Mouse (Mus musculus) intestine, embryonic 15.5 days (tissue): Measurements from ENCODE around the gene Osbpl3. TPM values are rescaled to one million over a fixed set of nuclear protein-coding genes. Genes with fewer than 3 reads are reported as not detected.

Experiments used
- ATAC-seq: fragments of 200-750 bp; cut with Nextera tagmentation; 2 replicates; pipeline ENCODE4 v1.8.0; 2017; ENCODE audit warnings: moderate TSS enrichment, moderate library complexity
- H3K27ac ChIP-seq: fragments of 300-500 bp; sonication (generic); 2 replicates; pipeline ENCODE4 v1.5.1; 2015; ENCODE audit warnings: mild to moderate bottlenecking, inconsistent platforms
- H3K27me3 ChIP-seq: fragments of 300-500 bp; sonication (generic); replicated peaks from 2 replicates; pipeline ENCODE4 v1.6.1; 2015; ENCODE audit warnings: inconsistent platforms
- H3K36me3 ChIP-seq: fragments of 300-500 bp; sonication (generic); 2 replicates; pipeline ENCODE4 v1.6.1; 2015; ENCODE audit warnings: inconsistent platforms
- H3K4me1 ChIP-seq: fragments of 300-500 bp; sonication (generic); replicated peaks from 2 replicates; pipeline ENCODE4 v1.6.1; 2015; ENCODE audit warnings: inconsistent platforms
- H3K4me2 ChIP-seq: fragments of 300-500 bp; sonication (generic); replicated peaks from 2 replicates; pipeline ENCODE4 v1.6.1; 2015; ENCODE audit warnings: mild to moderate bottlenecking, inconsistent platforms
- H3K4me3 ChIP-seq: fragments of 300-500 bp; sonication (generic); replicated peaks from 2 replicates; pipeline ENCODE4 v1.5.1; 2015; ENCODE audit warnings: inconsistent platforms
- H3K9ac ChIP-seq: fragments of 300-500 bp; sonication (generic); 2 replicates; pipeline ENCODE4 v1.6.1; 2015; ENCODE audit warnings: inconsistent platforms
- H3K9me3 ChIP-seq: fragments of 300-500 bp; sonication (generic); 2 replicates; pipeline ENCODE4 v1.6.1; 2016; ENCODE audit warnings: inconsistent platforms
- WGBS: fragments of 180-500 bp; shearing (Covaris S2); methylation state at CpG from one replicate; pipeline ENCODE4 v1.1.7; 2015; 5-methylcytosine and 5-hydroxymethylcytosine counted together
- polyA plus RNA-seq: library from polyadenylated mRNA; unstranded; fragments of >200 nt; fragmentation: Nextera tagmentation; extraction: Ambion mirVana; gene quantifications from 2 replicates; pipeline ENCODE4 v1.2.1, GENCODE M21; 2015

The Osbpl3 gene
- polyA plus RNA-seq, 1 experiment from 2014 or later, result 7.4 TPM

DNA sequence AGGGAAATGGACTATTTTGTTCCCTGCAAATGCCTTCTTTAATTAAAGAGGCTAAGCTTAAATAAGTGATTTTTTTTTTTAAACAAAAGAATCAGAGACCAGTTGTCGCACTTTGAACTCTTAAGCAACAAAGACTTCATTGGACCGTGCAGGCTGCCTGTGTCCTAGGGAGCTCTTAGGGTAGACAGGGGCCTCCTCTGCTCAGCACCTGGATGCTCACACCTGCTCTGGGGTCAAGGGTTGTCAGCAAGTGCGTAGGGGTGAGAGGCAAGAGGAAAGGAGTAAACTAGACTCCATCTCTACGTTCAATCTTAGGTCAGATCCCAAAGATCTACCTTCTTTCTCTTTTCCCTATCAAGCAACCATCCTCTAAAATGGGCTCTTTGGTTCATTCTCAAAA lies 37.0 kb downstream of the Osbpl3 start:
- Histone ChIP-seq H3K4me2 (no peak overlapping the region), H3K4me1 (0 out of 2 replicates have a peak, but pooled peaks cover 7% of the 10 kb centered on the region), H3K4me3 (no peak overlapping the region), H3K27me3 (no peaks in the 10 kb centered on the region), H3K36me3 (no peaks in the 10 kb centered on the region), H3K9ac (no peak overlapping the region), H3K9me3 (no peaks in the 10 kb centered on the region), H3K27ac (no peak overlapping the region)
- ATAC-seq, result peak; percentile 95
- 72% methylated on average over 4 of the region's 4 CpGs for WGBS

DNA sequence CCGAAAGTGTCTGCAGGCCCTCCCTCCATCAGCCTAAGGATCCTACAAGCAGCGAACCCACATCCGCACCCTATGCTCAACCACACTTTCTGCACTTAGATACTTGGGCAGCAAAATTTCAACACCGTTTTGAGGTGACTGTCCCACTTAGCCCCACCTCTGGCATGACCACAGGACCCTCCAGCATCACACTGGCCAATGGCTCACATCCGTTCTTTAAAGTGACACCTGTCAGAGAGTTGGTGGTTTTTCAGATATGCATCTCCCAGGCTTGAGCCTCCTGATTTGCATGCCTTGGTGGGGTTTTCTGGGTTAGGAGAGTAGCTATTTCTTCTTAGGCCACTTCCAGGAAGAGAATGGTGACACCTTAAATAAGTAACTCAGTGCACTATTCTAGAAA lies 39.1 kb downstream of the Osbpl3 start:
- Histone ChIP-seq H3K9ac (no peak overlapping the region), H3K27me3 (no peaks in the 10 kb centered on the region), H3K4me1 (peaks cover 13% of the 10 kb centered on the region; the same call in 1 of the 2 replicates), H3K4me3 (no peak overlapping the region), H3K4me2 (no peak overlapping the region), H3K27ac (no peak overlapping the region), H3K9me3 (no peaks in the 10 kb centered on the region), H3K36me3 (no peaks in the 10 kb centered on the region)
- ATAC-seq, result no peak
- WGBS, result 93% methylated on average over 5 of the region's 5 CpGs

DNA sequence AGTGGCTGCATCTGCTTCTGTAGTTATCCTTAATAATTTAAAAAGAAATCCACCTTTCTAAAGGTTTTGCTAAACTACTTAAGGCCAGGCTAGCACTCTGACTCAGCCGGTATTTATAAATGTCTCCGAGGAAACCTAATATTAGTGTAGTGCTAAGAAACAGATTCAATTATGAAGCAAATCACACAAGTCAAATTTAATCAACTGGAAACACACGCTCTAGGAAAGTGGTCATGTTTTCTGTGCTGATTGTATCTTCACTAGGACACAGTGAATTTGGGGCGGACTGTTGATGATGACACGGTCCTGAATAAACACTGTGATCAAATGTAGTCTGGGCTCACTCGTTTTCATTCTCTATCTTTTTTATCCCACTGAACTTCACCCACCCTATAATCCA lies 40.6 kb downstream of the Osbpl3 start:
- ATAC-seq, result no peak
- H3K4me1 ChIP-seq, result peaks cover 13% of the 10 kb centered on the region; the same call in 1 of the 2 replicates
- H3K4me3 ChIP-seq, result no peak overlapping the region
- WGBS, result 67% methylated on average over 6 of the region's 6 CpGs
- no peak overlapping the region for H3K9ac ChIP-seq
- no peaks in the 10 kb centered on the region for H3K9me3 ChIP-seq
- no peak overlapping the region for H3K4me2 ChIP-seq
- H3K27me3 ChIP-seq, result no peaks in the 10 kb centered on the region
- H3K27ac ChIP-seq, result no peak overlapping the region
- H3K36me3 ChIP-seq, result no peaks in the 10 kb centered on the region

DNA sequence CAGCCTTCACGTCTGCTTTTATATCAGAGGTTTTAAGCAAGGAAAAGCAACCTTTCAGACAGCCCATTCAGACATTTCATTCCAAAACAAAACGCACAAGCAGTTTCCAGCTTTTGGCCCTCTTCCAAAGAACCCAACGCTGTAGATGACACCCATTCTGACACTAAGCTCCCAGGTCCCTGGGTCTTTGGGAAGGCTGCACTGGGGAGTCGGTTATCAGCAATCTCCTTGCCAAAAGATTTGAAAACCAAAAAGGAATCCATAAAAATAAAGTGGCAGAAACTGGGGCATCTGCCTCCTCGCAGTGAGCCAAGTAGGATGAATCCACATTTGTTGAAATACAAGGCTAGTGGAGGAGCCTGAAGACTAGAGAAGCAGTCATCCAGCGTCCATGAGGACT lies 41.5 kb downstream of the Osbpl3 start:
- Histone ChIP-seq H3K36me3 (no peaks in the 10 kb centered on the region), H3K4me1 (peaks cover 13% of the 10 kb centered on the region; the same call in 1 of the 2 replicates), H3K27ac (no peak overlapping the region), H3K9me3 (no peaks in the 10 kb centered on the region), H3K27me3 (no peaks in the 10 kb centered on the region), H3K4me2 (no peak overlapping the region), H3K9ac (no peak overlapping the region), H3K4me3 (no peak overlapping the region)
- 55% methylated on average over 6 of the region's 6 CpGs for WGBS
- no peak for ATAC-seq

DNA sequence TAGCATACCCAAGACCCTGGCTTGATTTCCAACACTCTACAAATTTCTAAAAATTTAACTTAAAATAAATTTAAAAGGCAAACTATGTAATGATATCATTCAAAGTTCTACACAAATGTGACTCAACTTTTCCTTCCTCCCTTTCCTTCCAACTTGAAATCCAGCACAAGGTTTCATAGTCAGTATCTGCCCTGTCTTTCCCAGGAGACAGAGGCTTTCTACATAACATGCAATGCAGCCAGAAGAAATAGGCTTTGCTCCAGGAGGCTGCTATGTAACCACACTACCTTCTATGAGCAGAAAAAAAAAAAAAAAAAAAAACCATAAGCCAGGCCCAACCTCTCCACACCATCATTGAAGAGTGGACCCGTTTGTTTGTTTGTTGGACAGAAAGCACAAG lies 42.6 kb downstream of the Osbpl3 start:
- H3K9ac ChIP-seq, result no peak overlapping the region
- ATAC-seq, result no peak
- peaks cover 13% of the 10 kb centered on the region; the same call in 1 of the 2 replicates for H3K4me1 ChIP-seq
- H3K4me3 ChIP-seq, result no peak overlapping the region
- 94% methylated on average over 1 of the region's 1 CpGs for WGBS
- H3K9me3 ChIP-seq, result no peaks in the 10 kb centered on the region
- H3K36me3 ChIP-seq, result no peaks in the 10 kb centered on the region
- no peak overlapping the region for H3K4me2 ChIP-seq
- no peak overlapping the region for H3K27ac ChIP-seq
- H3K27me3 ChIP-seq, result no peaks in the 10 kb centered on the region

DNA sequence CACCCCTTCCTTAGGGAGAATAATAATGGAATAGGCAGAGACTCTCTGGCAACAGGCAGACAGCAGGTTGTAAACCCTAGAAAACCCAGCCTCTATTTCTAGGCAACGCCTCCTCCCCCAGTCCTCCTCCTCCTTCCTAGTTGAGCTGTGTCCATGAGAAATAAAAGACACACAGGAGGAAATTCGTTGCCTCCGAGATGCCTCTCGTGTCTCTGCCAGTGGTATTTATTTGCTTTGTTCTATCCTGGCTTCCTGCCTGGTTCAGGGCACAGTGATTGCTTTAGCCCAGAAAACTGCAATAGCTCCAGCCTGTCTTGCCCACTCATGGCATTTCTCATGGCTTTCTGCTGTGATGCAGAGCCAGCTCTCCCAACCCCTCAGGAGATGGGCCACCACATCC lies 43.8 kb downstream of the Osbpl3 start:
- Histone ChIP-seq H3K27ac (no peak overlapping the region), H3K27me3 (no peaks in the 10 kb centered on the region), H3K36me3 (no peaks in the 10 kb centered on the region), H3K9me3 (no peaks in the 10 kb centered on the region), H3K4me1 (peaks cover 13% of the 10 kb centered on the region; the same call in 1 of the 2 replicates), H3K9ac (no peak overlapping the region), H3K4me2 (no peak overlapping the region), H3K4me3 (no peak overlapping the region)
- 17% methylated on average over 4 of the region's 4 CpGs for WGBS
- ATAC-seq, result 0 out of 2 replicates have a peak, but pooled peaks have one; percentile 28

DNA sequence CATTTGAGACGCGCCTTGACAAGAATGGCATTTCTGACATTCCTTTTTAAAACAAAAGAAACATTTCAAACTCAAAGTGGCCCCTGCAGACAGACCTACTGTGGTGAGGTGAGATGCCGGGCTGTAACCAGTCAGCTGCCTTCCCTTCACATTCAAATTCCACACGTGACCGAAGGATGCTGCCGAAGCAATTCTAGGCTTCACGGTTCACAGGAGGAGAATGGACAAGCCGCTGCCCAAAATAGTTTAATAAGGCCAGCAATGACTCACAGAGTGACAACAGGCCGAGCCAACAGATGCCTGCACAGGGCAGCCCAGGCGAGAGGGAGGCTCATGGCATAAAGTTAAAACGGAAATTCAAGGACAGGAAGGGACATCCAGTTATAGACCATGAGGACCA lies 51.3 kb downstream of the Osbpl3 start:
- H3K27ac ChIP-seq, result no peak overlapping the region
- H3K4me3 ChIP-seq, result no peak overlapping the region
- H3K9ac ChIP-seq, result no peak overlapping the region
- no peaks in the 10 kb centered on the region for H3K4me1 ChIP-seq
- H3K4me2 ChIP-seq, result no peak overlapping the region
- no peaks in the 10 kb centered on the region for H3K36me3 ChIP-seq
- H3K9me3 ChIP-seq, result no peaks in the 10 kb centered on the region
- ATAC-seq, result no peak
- WGBS, result 84% methylated on average over 11 of the region's 11 CpGs
- no peaks in the 10 kb centered on the region for H3K27me3 ChIP-seq

DNA sequence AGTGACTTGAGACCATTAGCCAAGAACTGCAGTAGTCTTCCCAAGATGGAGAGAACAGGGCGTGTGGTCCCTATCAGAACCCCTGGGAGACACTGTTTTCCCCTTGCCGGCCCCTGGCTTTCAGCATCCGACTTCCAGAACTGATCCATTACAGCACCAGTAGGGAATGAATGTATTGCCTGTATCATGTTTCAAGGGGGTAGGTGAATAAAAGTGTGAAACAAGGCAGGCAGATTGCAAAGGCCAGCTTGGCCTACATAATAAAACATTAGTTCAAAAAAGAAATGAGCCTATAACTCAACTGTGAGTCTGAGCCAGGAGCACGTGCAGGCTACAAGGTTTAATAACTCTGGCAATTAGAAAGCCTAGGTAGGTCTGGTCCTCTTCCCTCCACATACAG lies 52.5 kb downstream of the Osbpl3 start:
- Histone ChIP-seq H3K9me3 (no peaks in the 10 kb centered on the region), H3K4me3 (no peak overlapping the region), H3K27me3 (no peaks in the 10 kb centered on the region), H3K4me1 (no peaks in the 10 kb centered on the region), H3K4me2 (no peak overlapping the region), H3K36me3 (no peaks in the 10 kb centered on the region), H3K27ac (no peak overlapping the region), H3K9ac (no peak overlapping the region)
- ATAC-seq, result no peak
- 57% methylated on average over 4 of the region's 4 CpGs for WGBS

DNA sequence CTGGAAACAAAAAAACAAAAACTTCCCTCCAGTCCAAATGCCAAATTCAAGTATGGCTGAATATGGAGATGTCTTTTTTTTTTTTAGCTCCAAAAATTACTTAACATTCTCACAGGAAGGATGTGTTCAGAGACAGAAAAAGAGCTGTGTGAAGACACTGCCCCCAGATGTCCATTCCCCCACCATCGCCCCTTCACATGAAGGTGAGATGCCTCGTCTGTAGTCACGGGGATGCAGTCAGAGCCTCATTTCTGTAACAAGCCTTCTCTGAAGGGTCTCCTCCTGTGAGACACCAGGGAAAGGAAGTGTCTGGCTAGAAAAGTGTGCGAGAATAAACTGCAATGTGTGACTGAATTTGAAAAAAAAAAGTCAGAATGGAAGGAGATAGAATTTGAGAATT lies 53.1 kb downstream of the Osbpl3 start:
- Histone ChIP-seq H3K9ac (no peak overlapping the region), H3K4me3 (no peak overlapping the region), H3K27ac (no peak overlapping the region), H3K27me3 (no peaks in the 10 kb centered on the region), H3K9me3 (no peaks in the 10 kb centered on the region), H3K4me2 (no peak overlapping the region), H3K36me3 (no peaks in the 10 kb centered on the region), H3K4me1 (no peaks in the 10 kb centered on the region)
- no peak for ATAC-seq
- WGBS, result 84% methylated on average over 4 of the region's 4 CpGs

DNA sequence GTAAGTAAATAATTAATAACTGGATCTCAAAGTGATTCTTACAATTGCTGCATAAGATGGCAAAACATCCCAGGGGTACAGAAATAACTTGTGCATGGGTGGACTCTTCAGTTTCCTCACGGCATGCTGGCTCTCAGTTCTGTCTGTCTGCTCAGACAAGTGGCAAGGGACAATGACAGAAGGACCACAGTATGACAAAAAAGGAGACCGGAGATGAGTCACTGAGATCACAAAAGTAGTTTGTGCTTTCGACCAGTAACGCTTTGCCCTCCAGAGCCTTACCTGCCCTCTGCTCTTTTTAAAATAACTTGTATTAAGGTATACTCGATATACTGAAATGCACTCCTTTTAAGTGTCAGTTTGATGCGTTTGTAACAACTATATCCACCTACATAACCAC lies 55.8 kb downstream of the Osbpl3 start:
- no peak overlapping the region for H3K27ac ChIP-seq
- H3K4me1 ChIP-seq, result no peaks in the 10 kb centered on the region
- H3K9me3 ChIP-seq, result no peaks in the 10 kb centered on the region
- H3K4me2 ChIP-seq, result no peak overlapping the region
- H3K27me3 ChIP-seq, result no peaks in the 10 kb centered on the region
- WGBS, result 87% methylated on average over 6 of the region's 6 CpGs
- ATAC-seq, result no peak
- no peak overlapping the region for H3K4me3 ChIP-seq
- H3K36me3 ChIP-seq, result no peaks in the 10 kb centered on the region
- H3K9ac ChIP-seq, result no peak overlapping the region

DNA sequence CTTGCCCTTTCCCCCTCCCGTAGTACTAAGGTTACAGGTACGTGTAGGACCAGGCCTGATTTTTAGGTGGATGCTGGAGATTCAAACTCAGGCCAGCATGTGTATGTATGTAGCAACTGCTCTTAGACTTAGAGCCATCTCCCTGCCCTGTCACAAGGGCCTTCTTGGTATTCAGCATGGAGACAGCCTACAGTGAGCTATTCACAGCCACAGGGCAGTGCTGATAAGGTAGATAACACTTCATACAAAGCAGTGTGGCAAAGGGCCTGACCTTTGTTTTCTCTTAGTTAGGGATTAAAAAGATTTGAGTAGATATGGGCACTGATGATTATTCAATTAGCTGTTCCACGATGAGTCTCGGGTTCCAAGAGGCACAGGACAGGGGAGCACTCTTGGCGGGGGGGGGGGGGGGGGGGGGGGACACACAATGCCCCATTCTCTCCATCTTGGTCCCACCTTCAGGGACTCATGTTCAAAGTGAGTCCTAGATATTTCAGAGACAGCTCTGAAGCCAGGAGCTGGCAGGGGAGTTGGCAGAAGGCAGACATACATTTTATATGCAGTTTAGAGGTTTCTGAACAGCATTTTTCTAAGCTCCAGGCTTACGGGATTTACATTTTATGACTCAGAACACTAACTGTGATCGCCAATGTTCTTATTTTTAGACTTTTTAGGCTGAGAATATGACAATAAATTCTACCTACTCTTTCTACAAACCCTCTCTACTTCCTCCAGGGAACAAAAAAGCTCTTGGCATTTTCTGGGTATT lies 56.4 kb downstream of the Osbpl3 start:
- peak; percentile 61; the same call in 1 of the 2 replicates for ATAC-seq
- Histone ChIP-seq H3K27ac (no peak overlapping the region), H3K9ac (no peak overlapping the region), H3K4me2 (no peak overlapping the region), H3K27me3 (no peaks in the 10 kb centered on the region), H3K4me1 (no peaks in the 10 kb centered on the region), H3K4me3 (no peak overlapping the region), H3K36me3 (no peaks in the 10 kb centered on the region), H3K9me3 (no peaks in the 10 kb centered on the region)
- 52% methylated on average over 6 of the region's 7 CpGs for WGBS

DNA sequence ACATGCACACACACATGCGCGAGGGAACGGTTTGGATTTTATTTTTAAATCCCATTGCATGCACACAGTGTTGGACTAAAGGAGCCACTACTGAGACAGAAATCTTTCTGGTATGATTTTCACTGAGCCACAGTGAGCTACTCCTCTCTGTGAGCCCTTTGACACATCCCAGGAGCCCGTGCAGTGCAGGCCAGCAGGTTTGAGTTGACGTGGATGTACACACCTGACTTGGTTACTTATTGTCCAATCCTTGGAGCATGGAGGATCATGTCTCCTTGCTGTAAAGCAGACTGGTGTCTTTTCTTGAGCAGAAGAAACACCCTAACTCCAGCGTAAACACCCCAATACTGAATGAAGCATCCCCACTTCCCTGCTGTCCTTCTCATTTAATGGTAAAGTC lies 57.7 kb downstream of the Osbpl3 start:
- Histone ChIP-seq H3K9ac (no peak overlapping the region), H3K4me1 (no peaks in the 10 kb centered on the region), H3K27ac (no peak overlapping the region), H3K4me3 (no peak overlapping the region), H3K4me2 (no peak overlapping the region), H3K36me3 (no peaks in the 10 kb centered on the region), H3K9me3 (no peaks in the 10 kb centered on the region), H3K27me3 (no peaks in the 10 kb centered on the region)
- ATAC-seq, result no peak
- WGBS, result 74% methylated on average over 6 of the region's 6 CpGs

DNA sequence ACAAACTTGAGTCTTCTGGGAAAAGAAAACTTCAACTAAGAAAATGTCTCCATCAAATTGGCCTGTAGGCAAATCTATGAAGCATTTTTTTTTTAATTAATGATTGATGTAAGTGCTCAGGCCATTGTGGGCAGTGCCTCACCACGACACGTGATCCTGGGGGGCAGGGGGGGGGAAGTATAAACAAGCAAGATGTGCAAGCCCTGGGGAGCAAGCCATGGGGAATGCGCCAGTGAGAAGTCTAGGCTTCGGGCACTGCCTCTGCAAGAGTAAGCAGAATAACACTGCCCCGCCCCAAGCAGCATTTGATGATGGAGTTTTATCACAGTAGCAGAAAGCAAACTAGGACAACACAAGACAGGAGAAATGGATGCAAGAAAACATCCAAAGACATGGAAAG lies 58.9 kb downstream of the Osbpl3 start:
- no peak for ATAC-seq
- Histone ChIP-seq H3K4me1 (no peaks in the 10 kb centered on the region), H3K9ac (no peak overlapping the region), H3K27me3 (no peaks in the 10 kb centered on the region), H3K9me3 (no peaks in the 10 kb centered on the region), H3K4me2 (no peak overlapping the region), H3K36me3 (no peaks in the 10 kb centered on the region), H3K4me3 (no peak overlapping the region), H3K27ac (no peak overlapping the region)
- 46% methylated on average over 5 of the region's 5 CpGs for whole genome bisulfite sequencing
